2 mouse cellular contexts compared by ENCODE assay signal in genomic region chr7:25294495-25294894, GRCm38 (mm10).
TF ChIP-seq lines count a peak whose summit lies in the region.

No protein-coding gene starts in this region.

TF ChIP-seq in MEL, 35 proteins besides CTCF, POLR2A, EP300 and RAD21:
- TF ChIP-seq TCF12 (IDR thresholded peaks at IDR 0.05; ENCODE audit: low read depth, low read length) (peak; percentile 21; the same call in 1 of the 2 replicates), ETS1 (IDR thresholded peaks at IDR 0.05; ENCODE audit: low read depth, low read length) (0 out of 2 replicates have a peak, but pooled peaks have one; percentile 14), ZNF384 (IDR thresholded peaks at IDR 0.05; ENCODE audit: low read depth, low read length) (no peak), GABPA (IDR thresholded peaks at IDR 0.05; ENCODE audit: low read depth, low read length) (no peak), MAFK (IDR thresholded peaks at IDR 0.05; ENCODE audit: borderline replicate concordance, low read depth, low read length) (no peak), TAL1 (IDR thresholded peaks at IDR 0.05; ENCODE audit: low read length) (0 out of 2 replicates have a peak, but pooled peaks have one; percentile 9), POLR2AphosphoS2 (IDR thresholded peaks at IDR 0.05; ENCODE audit: low read length) (peak; percentile 60; the same call in 1 of the 2 replicates)

TF ChIP-seq in myocyte, 11 proteins besides CTCF, POLR2A, EP300 and RAD21:
- TF ChIP-seq MYOG (IDR thresholded peaks at IDR 0.05; ENCODE audit: control insufficient read depth in 1 of 3, insufficient read depth in 1 of 3, insufficient read length in 2 of 3, low read depth in 2 of 3) (no peak), MYOD1 (IDR thresholded peaks at IDR 0.05; ENCODE audit: control insufficient read depth in 1 of 3, insufficient read length in 2 of 3, low read depth in 2 of 3) (no peak), TCF3 (IDR thresholded peaks at IDR 0.05; ENCODE audit: insufficient read length, low read depth) (no peak)
